ENCODE assay signal across 20 mouse cellular contexts in the genomic region with DNA sequence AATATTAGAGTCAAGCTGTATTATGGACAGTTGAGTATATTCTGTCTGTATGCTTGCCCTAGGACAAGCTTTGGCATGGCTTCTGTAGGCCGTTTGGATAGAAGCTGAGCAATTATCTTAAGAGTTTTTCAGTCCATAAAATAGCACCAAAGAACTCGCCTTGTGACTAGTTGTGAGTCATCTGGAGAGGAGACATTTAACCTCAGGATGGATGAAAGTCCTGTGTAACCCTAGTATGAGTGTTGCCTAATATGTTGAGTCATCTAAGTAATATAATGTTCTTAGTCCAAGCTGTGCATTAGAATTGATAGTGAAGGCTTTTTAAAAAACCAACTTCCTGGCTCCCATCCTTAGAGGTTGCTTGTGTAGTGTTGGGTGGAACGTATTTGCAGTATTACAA. TPM values are rescaled to one million over a fixed set of nuclear protein-coding genes. Genes with fewer than 3 reads are reported as not detected.
A peak's percentile ranks its signal among the peaks of the same experiment; 100 is the strongest.
DNase-seq lines count a peak whose midpoint lies in the region; ATAC-seq and TF ChIP-seq lines count a peak whose summit lies in the region.
"Had no signal": no experiment of that assay in that cellular context is flagged by ENCODE, and none has a peak within 500 bp of the region (broad histone marks: within the 10 kb centered on the region; RNA-seq: fewer than 3 reads in every experiment).

No protein-coding gene starts in this region.

- 38% methylated on average over 3 of the region's 3 CpGs for WGBS in small intestine, adult 2 months

- H3K79me3 ChIP-seq in C2C12 (ENCODE audit: low read depth), result peaks cover 23% of the 10 kb centered on the region

- H3K4me3 ChIP-seq in C2C12 (ENCODE audit: insufficient read depth, poor library complexity, severe bottlenecking), result no peak overlapping the region
- H3K4me3 ChIP-seq in small intestine, adult 2 months (ENCODE audit: low read depth, low read length), result no peak overlapping the region
- H3K4me3 ChIP-seq: heart, embryonic 13.5 days; hindbrain, embryonic 10.5 days; liver, embryonic 12.5 days; lung, embryonic 15.5 days; neural tube, embryonic 15.5 days; stomach, embryonic 15.5 days had no signal

- ATAC-seq in Patski, result peak; percentile 49
- peak; percentile 62 for ATAC-seq in inflammation-experienced regulatory T-cells, adult 6 months
- ATAC-seq: forebrain, embryonic 14.5 days; liver, embryonic 12.5 days had no signal

- no peaks in the 10 kb centered on the region for H3K27me3 ChIP-seq in C2C12 (ENCODE audit: control insufficient read depth, insufficient read depth, insufficient read length)
- peaks cover 42% of the 10 kb centered on the region for H3K27me3 ChIP-seq in Patski
- H3K27me3 ChIP-seq in small intestine, adult 2 months (ENCODE audit: control insufficient read depth, insufficient read depth, low read length), result no peaks in the 10 kb centered on the region
- H3K27me3 ChIP-seq: lung, embryonic 15.5 days; stomach, embryonic 15.5 days had no signal

- TF ChIP-seq POLR2A in small intestine, adult 2 months (IDR thresholded peaks at IDR 0.05; ENCODE audit: low read depth, low read length), result no peak

- no peak overlapping the region for H3ac ChIP-seq in C2C12 (ENCODE audit: control insufficient read depth, insufficient read length, low read depth)

- in situ Hi-C loops in Patski (cut with MboI; ENCODE audit: low pct_unique_long_range_greater_than_20kb), result loop anchor here (10.0 kb wide), 1 partner anchor 83 kb away; no protein-coding TSS in a partner anchor

- H3K36me3 ChIP-seq in C2C12 (ENCODE audit: control insufficient read depth, insufficient read depth), result no peaks in the 10 kb centered on the region
- no peaks in the 10 kb centered on the region for H3K36me3 ChIP-seq in small intestine, adult 2 months (ENCODE audit: control insufficient read depth, insufficient read depth, low read length)
- H3K36me3 ChIP-seq: heart, embryonic 13.5 days; hindbrain, embryonic 10.5 days; liver, embryonic 12.5 days; lung, embryonic 15.5 days; neural tube, embryonic 15.5 days; stomach, embryonic 15.5 days had no signal

- DNase-seq in Patski (ENCODE audit: low read depth, low spot score), result peak; percentile 19
- DNase-seq in B cell, adult 2 months, result no peak
- no peak for DNase-seq in c-Kit-positive CD71-positive TER-119-positive erythroid progenitor cells, embryonic 14.5 days (ENCODE audit: low spot score)
- no peak for DNase-seq in heart, adult 9 months (ENCODE audit: low spot score in 2 of 2)
- DNase-seq: cerebellum, adult 2 months; kidney, adult 18-20 months; kidney, postnatal 14 days; retina, postnatal 1 day; spleen, adult 18-20 months; thymus, postnatal 36 days had no signal

- CTCF ChIA-PET in Patski (lab: Charles Lee), result no interaction called here

- peak overlapping the region; percentile 82 for H3K27ac ChIP-seq in small intestine, adult 2 months (ENCODE audit: insufficient read depth, low read depth, low read length)
- H3K27ac ChIP-seq: heart, embryonic 13.5 days; hindbrain, embryonic 10.5 days; liver, embryonic 12.5 days; lung, embryonic 15.5 days; neural tube, embryonic 15.5 days; stomach, embryonic 15.5 days had no signal

- POLR2A ChIA-PET in Patski (lab: Charles Lee), result no interaction called here

- H3K4me1 ChIP-seq in small intestine, adult 2 months (ENCODE audit: control insufficient read depth, insufficient read depth, insufficient read length, low read length), result peaks cover 6% of the 10 kb centered on the region; the same call in 1 of the 2 replicates
- H3K4me1 ChIP-seq: hindbrain, embryonic 10.5 days; lung, embryonic 15.5 days; stomach, embryonic 15.5 days had no signal

- H3K79me2 ChIP-seq in C2C12 (ENCODE audit: control insufficient read depth, insufficient read depth), result peaks cover 60% of the 10 kb centered on the region

- no peak for TF ChIP-seq CTCF in C2C12 (IDR thresholded peaks at IDR 0.05; ENCODE audit: control insufficient read depth, insufficient read depth, insufficient read length)
- TF ChIP-seq CTCF in Patski (IDR thresholded peaks at IDR 0.05), result no peak
- TF ChIP-seq CTCF in small intestine, adult 2 months (IDR thresholded peaks at IDR 0.05; ENCODE audit: extremely low read depth, insufficient read length, insufficient replicate concordance, low read depth, low read length), result no peak

TF ChIP-seq in C2C12, 6 proteins besides CTCF, POLR2A, EP300 and RAD21:
- TF ChIP-seq USF1 (IDR thresholded peaks at IDR 0.05; ENCODE audit: low read depth) (peak; percentile 2), FOSL1 (IDR thresholded peaks at IDR 0.05; ENCODE audit: insufficient read depth, low read length, poor library complexity, severe bottlenecking) (peak; percentile 72), MAX (IDR thresholded peaks at IDR 0.05) (no peak), CEBPB (IDR thresholded peaks at IDR 0.05; ENCODE audit: low read depth) (peak; percentile 93)
TF ChIP-seq in C2C12: peak in this region for 3.

RNA-seq across cellular contexts. Expression of gene Uprt, which starts 5.4 kb away (rescaled TPM):
- polyA plus RNA-seq in C2C12 (2012; fragmentation: generic; extraction: Trizol) (2.5 TPM), Patski (2021) (21.5 TPM)
- polyA plus RNA-seq in inflammation-experienced regulatory T-cells, adult 6 months (2017; shearing (Covaris generic)), result 1 to 10 TPM; 2.0 to 3.7 (median 3.0) TPM
- 1.9 and 4.1 TPM in 2 replicates for polyA plus RNA-seq in small intestine, adult 2 months (2012; rRNA removed)
